Mouse (Mus musculus) heart, adult 2 months (tissue): ENCODE results near the gene Rasgrp2.

ENCODE experiments used
- CTCF ChIP-seq: fragments of 200-600 bp; IDR thresholded peaks from 2 replicates; pipeline ENCODE4 v1.8.1; 2022; ENCODE audit warnings: antibody characterized with exemption, mild to moderate bottlenecking, moderate library complexity
- EP300 ChIP-seq: fragments of 200-500 bp; IDR thresholded peaks from 2 replicates; pipeline ENCODE4 v1.6.1; 2011; ENCODE audit warnings: low read depth, low read length, control low read depth; ENCODE audit not compliant: insufficient read depth

GRCm38 (mm10) chr19:6361291-6361690 lies 37.8 kb upstream of the Rasgrp2 start:
- TF ChIP-seq CTCF (no peak), EP300 (no peak)
